Mouse (Mus musculus) layer of hippocampus, adult 8-10 months (tissue): ENCODE data around the gene Pank4. TPM values are rescaled to one million over a fixed set of nuclear protein-coding genes. Genes with fewer than 3 reads are reported as not detected.

Source experiments
- DNase-seq, 2 experiments: peaks; one replicate each; pipeline ENCODE4 v3.0.0; 2022; ENCODE audit warnings: low spot score in 2 of 2
- total RNA-seq, 4 experiments: library from RNA; stranded (reverse); gene quantifications; 2 replicates each; pipeline ENCODE4 v1.2.4; 2022

Pank4 gene
- 10 to 100 TPM; 34.4 to 46.8 (median 42.3) TPM for total RNA-seq

- peak; percentile 88 to 92 for DNase-seq
Measured at GRCm38 (mm10) chr4:154963901-154964580, at the start of gene Pank4. Pank4 (plus strand) TSS chr4:154964123.

GRCm38 (mm10) chr4:154914252-154914651 is 49.7 kb upstream of the Pank4 start:
- no peak for DNase-seq

GRCm38 (mm10) chr4:154914707-154915106 is 49.2 kb upstream of the Pank4 start:
- no peak for DNase-seq

GRCm38 (mm10) chr4:154915286-154915685 is 48.6 kb upstream of the Pank4 start:
- no peak for DNase-seq

GRCm38 (mm10) chr4:154916662-154917061 is 47.3 kb upstream of the Pank4 start:
- DNase-seq = no peak

GRCm38 (mm10) chr4:154922291-154922690 is 41.6 kb upstream of the Pank4 start:
- no peak for DNase-seq

GRCm38 (mm10) chr4:154922931-154923330 is 41.0 kb upstream of the Pank4 start:
- no peak for DNase-seq

GRCm38 (mm10) chr4:154925413-154925812 is 38.5 kb upstream of the Pank4 start:
- no peak for DNase-seq

GRCm38 (mm10) chr4:154926969-154927898 is 36.7 kb upstream of the Pank4 start:
- no peak for DNase-seq

- DNase-seq = no peak
Measured at GRCm38 (mm10) chr4:154927899-154928337, 36.0 kb upstream of the Pank4 start.

- DNase-seq = no peak
Measured at GRCm38 (mm10) chr4:154928395-154929087, 35.4 kb upstream of the Pank4 start, which contains the start of gene Tnfrsf14. Tnfrsf14 (minus strand) TSS chr4:154928563.

GRCm38 (mm10) chr4:154929088-154929660 is 34.7 kb upstream of the Pank4 start:
- no peak for DNase-seq

- no peak for DNase-seq
Measured at GRCm38 (mm10) chr4:154933306-154933907, 30.5 kb upstream of the Pank4 start.

- DNase-seq = no peak
Measured at GRCm38 (mm10) chr4:154934800-154935199, 29.1 kb upstream of the Pank4 start.

- no peak for DNase-seq
Measured at GRCm38 (mm10) chr4:154935788-154936187, 28.1 kb upstream of the Pank4 start.

- DNase-seq = no peak
Measured at GRCm38 (mm10) chr4:154936542-154937255, 27.2 kb upstream of the Pank4 start.

- no peak for DNase-seq
Measured at GRCm38 (mm10) chr4:154937746-154938145, 26.2 kb upstream of the Pank4 start.

- DNase-seq = no peak
Measured at GRCm38 (mm10) chr4:154940156-154940555, 23.8 kb upstream of the Pank4 start.

- no peak for DNase-seq
Measured at GRCm38 (mm10) chr4:154941831-154942230, 22.1 kb upstream of the Pank4 start.

- no peak for DNase-seq
Measured at GRCm38 (mm10) chr4:154942632-154943322, 21.1 kb upstream of the Pank4 start.
